Mouse (Mus musculus): ENCODE measurements around the gene Cfap74. TPM values are rescaled to one million over a fixed set of nuclear protein-coding genes. Genes with fewer than 3 reads are reported as not detected.

Gene Cfap74
- total RNA-seq (2021): 1 to 10 TPM in 1 of 2 experiments, under 1 TPM in 1; 0.48 to 1.1 TPM
- long read RNA-seq, experiment 1, partial matches to known transcripts: 0 of 2 reads
- long read RNA-seq, experiment 1, other reads (novel, unspliced or antisense): 2 of 2 reads
- long read RNA-seq, experiment 2, partial matches to known transcripts: 0 of 2 reads
- long read RNA-seq, experiment 2, other reads (novel, unspliced or antisense): 2 of 2 reads

DNA sequence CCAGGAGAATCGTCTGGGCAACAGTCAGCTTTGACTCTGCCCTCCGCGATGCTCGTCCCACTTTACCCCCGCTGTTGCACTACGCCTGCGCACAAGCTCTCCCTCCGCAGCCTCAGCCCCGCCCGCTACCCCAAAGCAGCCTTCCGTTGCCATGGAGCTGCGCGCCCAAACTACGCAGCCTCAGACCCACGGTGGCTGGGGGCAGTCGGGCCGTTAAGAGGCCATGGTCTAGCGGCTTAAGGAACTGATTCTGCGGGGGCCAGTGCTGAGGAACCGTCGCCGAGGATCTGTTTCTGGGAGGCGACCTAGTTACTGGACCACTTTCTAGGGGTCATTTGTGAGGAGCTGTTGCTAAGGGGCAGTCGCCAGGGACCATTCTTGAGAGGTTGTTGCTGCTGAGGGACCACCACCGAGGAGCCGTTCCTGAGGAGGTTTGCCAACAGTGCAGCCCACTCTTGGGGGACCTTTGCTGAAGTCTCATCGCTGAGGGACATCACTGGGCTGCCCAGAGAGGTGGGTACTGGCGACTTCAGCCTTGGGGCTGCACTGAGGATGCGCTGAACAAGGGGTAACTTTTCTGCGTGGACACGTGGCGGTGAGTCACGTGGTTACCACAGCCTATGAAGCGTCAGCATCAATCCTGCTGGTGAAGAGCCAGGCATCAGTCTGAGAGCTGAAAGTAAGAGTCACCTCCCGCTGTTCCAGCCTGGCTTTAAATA, at the start of gene Cfap74:
Gene Cfap74, plus strand, starts transcription at position 133 of the 719 bp plus-strand sequence.
- DNase-seq: peak; percentile 75

DNA sequence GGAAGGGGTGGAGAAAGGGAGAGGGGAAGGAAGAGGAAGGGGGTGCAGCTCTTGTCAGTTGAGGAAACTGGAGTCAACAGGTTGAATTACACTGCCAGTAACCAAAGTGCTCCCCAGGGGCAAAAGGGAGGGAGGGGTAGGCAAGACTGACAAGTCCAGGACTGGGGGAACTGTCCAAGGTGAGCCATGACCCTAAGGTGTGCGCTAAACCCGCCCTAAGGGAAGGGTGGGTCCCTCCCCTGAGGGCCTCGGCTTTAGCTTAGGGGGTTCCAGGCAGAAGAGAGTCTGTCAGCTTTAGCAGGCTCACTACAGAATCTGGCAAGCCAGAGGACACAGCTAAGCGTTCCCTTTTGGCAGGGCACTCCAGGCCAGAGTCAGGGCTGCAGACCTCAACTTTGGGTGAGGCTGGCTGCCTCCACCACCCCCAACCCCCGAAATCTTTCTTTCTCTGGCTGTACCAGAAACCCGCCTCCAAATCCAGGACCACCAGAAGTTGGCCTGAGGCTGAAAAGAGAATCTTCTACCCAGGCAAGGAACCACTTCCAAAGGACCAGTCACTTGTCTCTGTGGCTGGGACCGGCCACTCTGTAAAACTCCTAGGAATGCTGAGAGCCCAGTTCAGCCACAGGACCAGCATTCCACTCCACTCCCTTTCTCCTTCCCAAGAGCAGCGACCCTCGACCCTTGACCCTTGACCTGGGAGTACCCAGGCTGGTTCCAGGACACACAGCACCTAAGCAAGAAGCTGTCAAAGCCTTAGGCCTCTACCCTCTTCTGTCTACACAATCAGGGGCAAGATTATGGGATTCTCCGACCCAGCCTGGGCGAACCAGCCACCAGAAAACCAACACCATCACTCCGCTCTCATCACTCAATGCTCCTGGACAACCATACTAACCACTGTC, 49.2 kb upstream of the Cfap74 start:
- DNase-seq: no peak

DNA sequence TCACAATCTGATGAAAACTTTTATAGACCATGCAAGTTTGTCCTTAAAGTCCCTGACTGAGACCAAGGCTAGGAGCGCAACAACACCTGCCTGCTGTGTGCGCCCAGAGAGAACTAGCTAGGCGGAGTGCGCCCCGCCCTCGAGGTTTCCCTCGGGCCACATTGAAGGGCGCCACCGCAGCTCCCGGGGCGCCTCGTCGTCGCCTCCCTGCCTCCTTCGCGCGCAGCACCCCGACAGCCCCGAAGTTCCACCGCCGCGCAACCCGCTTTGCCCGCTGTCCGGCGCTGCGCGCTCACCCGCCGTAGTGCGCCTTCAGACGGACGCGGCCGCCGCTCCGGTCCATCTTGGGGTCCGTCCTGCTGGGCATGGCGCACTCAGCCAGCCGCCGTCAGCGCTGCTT, 48.1 kb upstream of the Cfap74 start:
- no peak for DNase-seq

DNA sequence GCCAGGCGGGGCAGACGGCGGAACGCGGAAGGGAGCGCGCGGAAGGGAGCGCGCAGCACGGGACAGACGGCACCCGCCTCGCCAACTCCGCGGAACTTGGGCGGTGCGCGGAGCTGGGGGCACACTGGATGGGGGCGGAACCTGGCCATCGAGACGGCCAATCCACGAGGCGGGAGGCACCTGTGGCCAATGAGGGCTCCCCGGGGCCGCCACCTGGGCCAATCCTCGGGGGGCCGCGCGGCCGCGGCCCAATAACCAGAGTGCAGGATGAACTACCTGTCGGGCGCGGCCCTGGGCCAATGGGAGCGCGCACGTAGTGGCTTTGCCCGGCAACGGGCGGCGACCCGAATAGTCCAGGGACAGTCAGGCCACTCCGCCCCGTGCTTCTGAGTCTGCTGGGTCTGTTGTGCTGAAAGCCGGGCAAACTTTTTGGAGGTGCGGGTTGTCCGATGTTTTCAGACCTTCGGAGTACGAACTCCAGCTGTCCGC, 47.6 kb upstream of the Cfap74 start, which contains the start of gene Prkcz:
Gene Prkcz, minus strand, starts transcription at position 59 of the 489 bp plus-strand sequence.
- DNase-seq: peak; percentile 79

DNA sequence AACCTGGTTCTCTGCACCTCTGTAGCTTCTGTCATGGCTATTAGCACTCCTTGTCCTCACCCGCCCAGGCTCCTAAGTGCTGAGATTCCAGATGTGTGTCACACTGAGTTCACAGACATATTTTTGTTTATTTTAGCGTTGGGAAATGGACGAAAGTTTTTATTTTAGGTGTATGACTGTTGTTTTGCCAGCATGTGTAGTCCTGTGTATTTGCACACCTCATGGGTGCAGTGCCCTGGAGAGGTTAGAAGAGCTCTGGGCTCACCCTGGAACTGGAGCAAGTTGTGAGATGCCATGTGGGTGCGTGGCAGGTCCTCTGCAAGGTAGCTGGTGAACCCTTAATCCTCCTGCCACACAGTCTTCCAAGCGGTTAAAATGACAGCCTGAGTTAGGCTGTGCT, 46.5 kb upstream of the Cfap74 start:
- no peak for DNase-seq

DNA sequence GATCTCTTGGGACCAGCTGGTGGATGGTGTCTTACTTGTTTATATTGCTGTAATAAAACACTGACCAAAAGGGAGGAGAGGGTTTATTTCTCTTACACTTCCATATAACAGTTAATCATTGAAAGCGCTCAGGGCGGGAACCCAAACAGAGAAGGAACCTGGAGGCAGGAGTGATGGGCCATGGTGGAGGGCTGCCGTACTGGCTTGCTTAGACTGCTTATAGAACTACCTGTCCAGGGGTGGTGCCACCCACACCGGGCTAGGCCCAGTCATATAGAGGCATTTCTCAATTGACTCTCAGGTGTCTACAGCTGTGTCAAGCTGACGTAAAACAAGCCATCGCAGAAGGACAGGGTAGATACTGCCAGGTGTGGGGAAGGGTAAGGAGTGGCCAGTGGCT, 42.2 kb upstream of the Cfap74 start:
- no peak for DNase-seq

DNA sequence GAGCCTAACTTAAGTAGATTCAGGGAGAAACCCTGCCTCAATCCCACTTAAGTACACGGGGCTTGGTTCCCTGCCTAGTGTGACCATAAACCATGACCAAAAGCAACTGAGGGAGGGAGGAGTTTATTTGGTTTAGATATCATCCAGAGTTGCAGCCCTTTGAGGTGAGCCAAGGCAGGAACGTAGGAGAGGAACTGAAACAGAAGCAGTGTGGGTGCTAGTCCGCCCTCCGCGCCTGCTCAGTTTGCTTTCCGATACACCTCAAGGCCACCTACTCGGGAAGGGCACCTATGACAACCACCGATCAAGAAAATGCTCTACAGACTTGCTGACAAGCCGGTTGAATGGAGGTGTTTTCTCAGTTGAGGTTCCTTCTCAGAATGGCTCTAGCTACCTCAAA, 41.3 kb upstream of the Cfap74 start:
- DNase-seq: no peak

DNA sequence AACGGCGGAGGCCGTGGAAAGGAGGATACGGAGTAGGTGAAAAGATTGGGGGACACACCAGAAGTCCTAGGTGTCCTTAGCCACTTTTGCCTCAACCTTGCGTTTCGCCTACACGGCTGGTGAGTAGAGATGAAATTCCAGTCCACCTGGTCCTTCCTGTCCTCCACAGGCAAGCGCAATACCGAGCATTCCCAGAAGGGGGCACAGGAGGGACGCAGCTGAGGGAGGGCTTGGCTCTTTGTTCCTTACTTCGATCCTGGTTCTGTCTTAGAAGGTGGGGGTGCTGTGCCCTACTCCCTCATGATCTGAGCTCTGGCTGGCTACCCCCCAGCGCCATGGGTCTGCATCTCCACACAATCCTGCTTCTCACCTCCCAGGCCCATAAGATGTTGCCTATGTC, 40.3 kb upstream of the Cfap74 start:
- DNase-seq: peak; percentile 89

DNA sequence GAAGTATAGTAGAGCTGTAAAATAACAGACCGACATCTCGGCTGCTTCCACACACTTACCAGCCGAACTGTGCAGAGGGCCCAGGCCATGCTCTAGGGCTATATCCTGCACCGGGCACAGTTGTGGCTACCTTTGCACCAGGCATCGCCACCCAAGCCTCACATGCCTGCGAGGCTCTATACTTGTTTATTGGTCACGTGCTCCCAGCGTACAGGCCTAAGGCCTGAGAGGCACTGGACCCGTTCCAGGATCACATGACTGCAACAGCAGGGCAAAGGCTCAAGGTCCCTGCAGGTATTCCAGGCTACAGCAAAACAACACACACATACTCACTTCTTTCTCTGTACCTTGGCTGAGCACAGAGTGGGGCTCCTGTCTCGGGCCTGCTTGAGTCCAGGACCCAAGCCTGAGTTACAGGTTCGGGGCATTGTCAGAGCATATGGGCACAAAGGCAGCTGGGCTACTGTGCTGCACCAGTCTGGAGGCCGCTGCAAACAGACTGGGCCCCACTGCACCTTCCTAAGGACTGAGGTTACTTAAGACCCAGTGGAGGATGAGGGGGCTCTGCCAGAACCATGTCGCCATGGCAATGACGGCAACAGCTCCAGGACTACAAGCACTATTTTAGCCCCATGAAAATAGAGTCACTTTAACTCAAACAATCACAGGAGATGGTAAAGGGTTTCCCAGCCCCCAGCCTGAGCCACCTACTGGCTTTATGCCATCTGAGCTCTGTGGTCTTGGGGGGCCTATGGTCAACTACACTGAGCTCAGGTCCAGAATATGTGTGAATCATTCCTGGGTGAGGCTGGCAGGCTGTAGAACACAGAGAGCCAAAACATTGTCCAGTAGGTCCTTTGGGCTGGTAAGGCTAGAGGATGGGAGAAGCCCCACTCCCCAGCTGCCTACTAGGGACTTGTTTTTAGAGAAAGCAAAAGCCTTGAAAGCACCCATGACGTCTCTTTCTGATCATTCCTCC, 38.0 kb upstream of the Cfap74 start:
- peak; percentile 49 for DNase-seq

DNA sequence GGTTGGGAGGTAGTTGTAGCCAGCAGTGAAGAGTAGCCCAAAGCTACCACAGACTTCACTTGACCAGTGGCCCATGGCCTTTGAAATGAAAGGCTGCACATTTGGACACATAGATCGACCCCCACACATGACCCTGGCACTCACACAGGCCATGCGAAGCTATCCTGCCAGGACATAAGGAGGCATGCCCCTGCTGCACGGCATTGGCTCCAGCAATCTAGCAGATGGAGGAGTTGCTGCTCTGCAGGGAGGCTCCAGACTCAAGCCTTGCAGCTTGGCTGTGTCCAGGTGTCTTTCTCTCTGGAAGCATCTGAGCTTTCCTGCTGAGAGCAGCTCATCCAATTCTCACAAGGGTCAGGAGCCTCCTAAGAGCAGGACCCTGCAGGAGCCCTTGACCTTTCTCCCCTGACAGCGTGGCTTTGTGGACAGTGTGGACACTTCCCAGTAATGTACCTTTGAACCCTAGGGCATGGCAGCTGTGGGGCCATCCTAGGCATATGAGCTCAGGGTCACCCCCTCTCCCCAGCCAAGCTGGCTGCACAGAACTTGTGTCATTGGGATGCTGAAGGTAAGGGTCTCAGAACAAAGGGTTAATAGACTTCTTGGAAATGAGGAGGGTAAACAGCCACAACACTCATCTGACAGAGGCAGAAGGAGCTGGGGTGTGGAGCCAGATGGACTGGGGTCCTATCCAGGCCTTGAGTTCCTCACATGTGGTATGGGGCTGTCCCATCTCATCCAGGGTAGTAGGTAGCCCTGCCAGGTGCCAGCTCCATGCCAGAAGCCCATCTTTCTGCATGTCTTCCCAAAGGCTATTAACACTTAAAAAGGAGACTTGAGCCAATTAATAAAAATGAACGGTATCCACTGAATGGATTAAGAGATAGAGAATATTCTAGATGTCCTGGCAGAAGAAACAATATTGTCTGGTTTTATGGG, 36.9 kb upstream of the Cfap74 start:
- no peak for DNase-seq

DNA sequence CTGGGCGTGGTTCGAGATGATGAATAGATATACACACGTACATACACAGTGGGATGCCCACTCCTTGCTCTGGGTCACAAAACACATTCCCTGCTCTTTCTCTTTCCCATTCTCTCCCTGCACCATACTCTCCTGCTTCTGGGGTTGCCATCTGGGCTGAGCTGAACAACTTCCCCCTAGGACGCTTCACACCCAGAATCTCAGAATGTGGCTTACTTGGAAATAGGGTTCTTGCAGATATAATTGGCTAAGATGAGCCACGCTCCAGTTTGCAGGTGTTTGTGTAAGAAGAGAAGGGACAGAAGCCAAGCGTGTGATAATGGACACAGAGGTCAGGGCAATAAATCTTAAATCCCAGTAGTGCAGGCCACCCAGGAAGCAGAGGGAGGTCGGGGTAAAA, 27.0 kb upstream of the Cfap74 start:
- DNase-seq: no peak

DNA sequence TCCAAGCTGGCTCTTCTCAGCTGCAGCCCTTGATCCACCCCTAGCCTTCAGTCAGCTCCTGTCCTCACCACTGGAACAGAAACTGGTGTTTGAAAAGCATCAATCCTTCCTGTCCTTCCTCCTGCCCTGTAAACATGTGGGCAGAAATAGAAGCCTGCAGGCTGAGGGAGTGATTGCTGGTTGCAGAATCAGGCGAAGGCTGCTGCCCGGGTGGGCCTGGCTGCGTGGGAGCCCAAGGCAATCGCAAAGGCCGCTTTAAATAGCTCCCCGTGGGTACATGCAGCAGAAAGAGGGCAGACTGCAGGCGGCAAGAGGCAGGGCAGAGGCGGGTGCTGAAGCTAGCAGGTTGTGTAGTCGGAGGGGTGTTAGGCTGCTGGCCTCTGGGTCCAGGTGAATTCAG, 26.2 kb upstream of the Cfap74 start:
- no peak for DNase-seq

DNA sequence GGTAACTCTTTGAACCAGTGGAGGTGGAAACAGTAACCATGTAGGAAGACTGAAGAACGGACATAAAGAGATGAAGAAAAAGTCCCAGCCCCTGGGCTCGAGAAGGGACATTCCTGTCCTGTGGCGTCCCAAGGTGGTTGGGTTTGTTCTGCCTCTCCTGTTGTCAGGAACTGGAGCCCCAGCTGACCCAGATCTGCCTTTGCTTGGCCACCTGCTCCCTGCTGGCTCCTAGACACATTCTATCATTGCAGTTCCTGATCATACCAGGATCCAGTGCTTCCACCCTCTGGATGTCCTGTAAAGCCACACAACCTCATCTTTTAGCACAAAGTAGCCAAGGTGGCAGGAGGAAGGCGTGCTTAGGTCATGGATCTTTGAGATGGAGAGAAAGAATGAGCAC, 25.7 kb upstream of the Cfap74 start:
- no peak for DNase-seq

DNA sequence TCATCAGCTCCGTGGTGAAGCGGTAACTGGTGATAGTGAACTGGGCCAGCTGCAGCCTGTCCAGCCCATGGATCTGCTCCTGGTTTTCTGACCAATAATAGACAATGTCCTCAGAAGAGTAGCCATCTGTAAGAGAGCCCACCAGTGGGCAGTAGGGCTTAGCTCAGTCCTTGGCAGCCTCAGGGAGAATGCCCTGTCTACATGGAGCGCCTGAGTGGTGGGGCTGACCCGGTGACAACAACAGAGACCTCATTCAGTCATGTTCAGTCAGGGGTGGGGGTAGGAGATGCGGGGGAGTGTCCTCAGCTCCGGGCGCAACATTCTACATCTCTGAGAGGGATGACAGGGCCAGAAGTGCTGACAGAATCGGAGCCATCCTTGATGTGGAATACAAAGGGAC, 21.8 kb upstream of the Cfap74 start:
- no peak for DNase-seq

DNA sequence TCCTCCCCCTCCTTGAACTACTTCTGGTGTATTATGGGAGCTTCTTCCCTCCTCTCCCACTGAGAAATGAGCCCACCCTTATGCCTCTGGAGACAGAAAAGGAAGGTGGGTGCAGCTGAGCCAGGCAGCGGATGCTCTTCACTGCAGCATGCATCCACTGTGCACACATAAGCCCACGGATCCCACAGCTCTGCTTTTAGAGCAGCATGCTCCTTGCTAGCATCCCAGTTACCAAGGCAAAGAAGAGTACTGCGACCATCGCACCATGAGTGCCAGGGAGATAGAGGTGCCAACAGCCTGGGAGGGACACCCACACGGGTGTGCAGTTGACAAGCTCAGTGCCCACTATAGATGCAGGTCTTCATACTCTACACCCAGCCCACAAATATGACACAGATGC, 13.5 kb upstream of the Cfap74 start:
- DNase-seq: no peak

DNA sequence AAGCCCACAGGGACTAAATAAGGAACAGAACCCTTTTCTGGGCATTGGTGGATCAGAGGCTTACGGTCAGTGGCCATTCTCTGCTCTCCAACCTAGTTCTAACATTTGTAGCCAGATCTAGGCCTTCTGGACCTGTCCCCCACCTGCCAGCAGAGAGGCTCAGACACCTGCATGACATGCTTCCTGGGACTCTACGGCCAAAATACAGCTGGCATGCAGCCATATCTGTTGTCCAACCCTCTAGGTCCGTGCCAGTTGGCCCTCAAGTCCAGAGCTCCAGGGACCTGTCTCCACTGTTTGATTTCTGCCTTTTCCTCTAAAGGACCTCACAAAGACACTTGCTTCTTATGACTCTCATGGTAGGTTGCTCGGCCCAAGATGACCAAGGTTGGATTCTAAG, 12.2 kb upstream of the Cfap74 start:
- DNase-seq: no peak

DNA sequence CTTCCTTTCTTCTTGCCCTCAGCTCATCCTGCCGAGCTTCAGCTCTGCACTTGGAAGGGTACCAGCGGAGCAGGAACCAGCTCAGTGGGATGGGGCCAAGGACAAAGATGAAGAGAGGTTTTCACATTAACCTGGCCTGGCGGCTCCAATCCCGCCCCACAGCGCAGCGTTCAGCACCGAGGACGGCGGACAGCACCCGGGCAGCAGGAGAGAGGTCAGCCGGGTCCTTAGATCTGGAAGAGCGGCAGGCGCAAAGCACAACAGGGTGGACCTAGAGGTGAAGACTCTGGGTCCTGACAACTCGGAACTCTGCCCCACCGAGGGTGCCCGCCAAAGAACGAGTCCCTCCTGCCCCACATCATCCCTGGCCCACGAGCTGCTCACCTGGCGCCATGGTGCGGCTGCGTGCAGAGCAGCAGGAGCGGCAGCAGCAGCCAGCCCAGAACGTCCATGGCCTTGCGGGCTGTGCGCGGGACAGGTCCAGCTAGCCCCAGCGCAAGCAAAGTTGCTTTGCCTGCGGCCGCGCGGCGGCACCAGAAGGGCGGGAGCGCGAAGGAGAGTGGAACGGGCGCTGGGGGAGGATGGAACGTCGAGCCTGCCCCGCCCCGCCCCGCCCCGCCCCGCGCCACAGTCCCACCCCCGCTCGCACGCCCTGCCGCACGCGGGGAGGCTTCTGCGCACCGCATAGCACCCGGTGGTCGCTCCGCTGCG, 11.3 kb upstream of the Cfap74 start, which contains the start of gene Gabrd:
Gene Gabrd, minus strand, starts transcription at position 602 of the 711 bp plus-strand sequence.
- peak; percentile 85 for DNase-seq

DNA sequence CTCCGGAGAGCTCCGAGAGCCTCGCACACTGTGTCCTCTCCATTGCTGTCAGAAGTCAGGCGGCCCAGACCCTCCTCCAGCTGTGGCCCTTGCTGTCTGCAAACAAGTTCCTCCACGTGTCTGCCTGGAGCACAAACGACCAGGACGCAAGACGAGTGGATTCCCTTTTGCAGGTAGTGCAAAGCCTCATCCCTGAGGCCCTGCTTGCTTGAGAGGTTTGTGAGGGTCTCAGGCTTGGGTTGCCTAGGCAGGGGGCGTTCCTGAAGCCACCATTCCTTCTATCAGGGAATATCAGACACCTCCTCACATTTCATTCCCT, 10.8 kb upstream of the Cfap74 start:
- DNase-seq: no peak

DNA sequence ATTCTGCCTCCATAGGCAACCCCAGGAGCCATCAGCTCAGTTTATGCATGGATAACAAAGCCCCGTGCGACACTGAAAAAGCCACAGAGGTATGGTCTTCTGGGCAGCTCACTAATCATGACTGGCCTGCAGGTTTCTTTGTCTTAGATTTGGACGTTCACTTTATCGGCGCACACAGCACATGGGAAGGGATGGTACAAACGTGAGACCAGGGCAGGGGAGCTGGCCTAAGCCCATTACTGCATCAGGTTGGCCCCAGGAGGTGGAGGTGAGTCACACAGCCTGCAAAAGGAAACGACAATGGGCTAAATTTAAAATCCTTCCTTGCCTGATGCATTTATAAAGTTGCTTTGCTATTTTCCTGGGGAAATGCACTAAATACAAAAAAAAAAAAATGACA, 7.9 kb upstream of the Cfap74 start:
- DNase-seq: no peak

DNA sequence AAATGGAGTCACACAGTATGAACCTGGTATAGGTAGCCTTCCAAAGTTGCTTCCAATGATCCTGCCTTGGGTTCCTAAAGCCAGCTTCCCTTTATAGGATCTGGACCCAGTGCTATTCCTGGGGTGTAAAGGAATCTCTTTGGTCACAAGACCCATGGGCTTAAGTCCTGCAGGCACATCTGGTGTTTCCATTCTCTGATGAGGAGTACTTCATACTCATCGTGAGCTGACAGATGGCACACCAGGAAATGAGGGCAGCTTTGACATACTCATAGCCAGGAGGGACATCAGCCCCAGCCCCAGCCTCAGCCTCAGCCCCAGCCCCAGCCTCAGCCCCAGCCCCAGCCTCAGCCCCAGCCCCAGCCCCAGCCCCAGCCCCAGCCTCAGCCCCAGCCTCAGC, 6.5 kb upstream of the Cfap74 start:
- DNase-seq: no peak
